Mouse (Mus musculus) forebrain, postnatal 0 days (tissue): ENCODE data around the gene Dyrk1a. TPM values are rescaled to one million over a fixed set of nuclear protein-coding genes. Genes with fewer than 3 reads are reported as not detected.

Source experiments
- ATAC-seq: fragments of 200-750 bp; cut with Nextera tagmentation; 2 replicates; pipeline ENCODE4 v1.8.0; 2017; ENCODE audit warnings: mild to moderate bottlenecking, moderate library complexity
- DNase-seq: peaks from one replicate; pipeline ENCODE4 v3.0.0-alpha.2; 2015
- H3K27ac ChIP-seq: fragments of 300-500 bp; sonication (generic); 2 replicates; pipeline ENCODE4 v1.5.1; 2014; ENCODE audit warnings: low read depth, mild to moderate bottlenecking, antibody characterized with exemption, low read length, moderate library complexity, mixed read lengths
- H3K27me3 ChIP-seq: fragments of 300-500 bp; sonication (generic); 2 replicates; pipeline ENCODE4 v1.6.1; 2014; ENCODE audit warnings: mild to moderate bottlenecking, low read length, mixed read lengths; ENCODE audit not compliant: insufficient read depth
- H3K36me3 ChIP-seq: fragments of 300-500 bp; sonication (generic); 2 replicates; pipeline ENCODE4 v1.6.1; 2014; ENCODE audit warnings: mild to moderate bottlenecking, moderate library complexity; ENCODE audit not compliant: insufficient read depth
- H3K4me1 ChIP-seq: fragments of 300-500 bp; sonication (generic); 2 replicates; pipeline ENCODE4 v1.6.1; 2014; ENCODE audit warnings: antibody characterized with exemption; ENCODE audit not compliant: insufficient read depth
- H3K4me2 ChIP-seq: fragments of 300-500 bp; sonication (generic); 2 replicates; pipeline ENCODE4 v1.6.1; 2014; ENCODE audit warnings: low read depth, mild to moderate bottlenecking, moderate library complexity
- H3K4me3 ChIP-seq: fragments of 300-500 bp; sonication (generic); 2 replicates; pipeline ENCODE4 v1.5.1; 2014; ENCODE audit warnings: low read depth, low read length, mixed read lengths
- H3K9ac ChIP-seq: fragments of 300-500 bp; sonication (generic); 2 replicates; pipeline ENCODE4 v1.6.1; 2014; ENCODE audit warnings: mild to moderate bottlenecking
- H3K9me3 ChIP-seq: fragments of 300-500 bp; sonication (generic); 2 replicates; pipeline ENCODE4 v1.6.1; 2016; ENCODE audit warnings: low read length
- CTCF ChIP-seq: sonication (generic); IDR thresholded peaks from 2 replicates; pipeline ENCODE4 v1.5.1; 2016; ENCODE audit warnings: antibody characterized with exemption, control low read depth, low read depth
- WGBS: fragments of 180-500 bp; shearing (Covaris S2); extraction: QIAGEN DNeasy Blood & Tissue Kit; methylation state at CpG from one replicate; pipeline ENCODE4 v1.1.7; 2014; 5-methylcytosine and 5-hydroxymethylcytosine counted together
- polyA plus RNA-seq: library from polyadenylated mRNA; unstranded; fragments of >200 nt; fragmentation: Nextera tagmentation; extraction: Ambion mirVana; gene quantifications from 2 replicates; pipeline ENCODE4 v1.2.1, GENCODE M21; 2015
- total RNA-seq: library from RNA; depleted of rRNA; stranded (reverse); fragments of >200 nt; gene quantifications from 2 replicates; pipeline ENCODE4 v1.2.3, GENCODE M21; 2014

The Dyrk1a gene
- total and polyA plus RNA-seq, 2 experiments from 2014 or later: 13.5 to 101 TPM

DNA sequence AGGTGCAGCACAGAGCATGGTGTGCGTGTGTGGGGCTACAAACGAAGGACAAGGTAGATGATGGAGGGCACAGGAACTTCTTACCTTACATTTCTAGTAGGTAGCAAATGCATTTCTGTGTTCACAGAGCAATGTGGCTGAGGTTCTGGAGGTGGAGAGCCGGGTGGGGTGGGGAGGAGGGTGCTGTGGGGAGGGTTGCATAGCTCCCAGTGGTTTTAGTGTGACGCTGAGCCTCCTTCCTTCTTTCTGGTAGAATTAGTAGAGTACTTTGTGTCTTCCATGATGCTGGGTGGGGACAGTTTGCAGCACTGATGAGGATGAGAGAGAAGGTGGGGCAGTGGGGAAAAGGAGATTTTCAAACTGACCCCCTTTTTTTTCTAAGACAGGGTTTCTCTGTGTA lies 9.5 kb downstream of the Dyrk1a start:
- no peak overlapping the region for H3K9ac ChIP-seq
- WGBS: 97% methylated on average over 4 of the region's 4 CpGs
- ATAC-seq: no peak
- no peak for DNase-seq
- peaks cover 6% of the 10 kb centered on the region; the same call in 1 of the 2 replicates for H3K4me1 ChIP-seq
- H3K27ac ChIP-seq: no peak overlapping the region
- no peak for TF ChIP-seq CTCF
- no peak overlapping the region for H3K4me3 ChIP-seq
- no peak overlapping the region for H3K4me2 ChIP-seq
- no peaks in the 10 kb centered on the region for H3K27me3 ChIP-seq
- no peaks in the 10 kb centered on the region for H3K9me3 ChIP-seq
- H3K36me3 ChIP-seq: no peaks in the 10 kb centered on the region

DNA sequence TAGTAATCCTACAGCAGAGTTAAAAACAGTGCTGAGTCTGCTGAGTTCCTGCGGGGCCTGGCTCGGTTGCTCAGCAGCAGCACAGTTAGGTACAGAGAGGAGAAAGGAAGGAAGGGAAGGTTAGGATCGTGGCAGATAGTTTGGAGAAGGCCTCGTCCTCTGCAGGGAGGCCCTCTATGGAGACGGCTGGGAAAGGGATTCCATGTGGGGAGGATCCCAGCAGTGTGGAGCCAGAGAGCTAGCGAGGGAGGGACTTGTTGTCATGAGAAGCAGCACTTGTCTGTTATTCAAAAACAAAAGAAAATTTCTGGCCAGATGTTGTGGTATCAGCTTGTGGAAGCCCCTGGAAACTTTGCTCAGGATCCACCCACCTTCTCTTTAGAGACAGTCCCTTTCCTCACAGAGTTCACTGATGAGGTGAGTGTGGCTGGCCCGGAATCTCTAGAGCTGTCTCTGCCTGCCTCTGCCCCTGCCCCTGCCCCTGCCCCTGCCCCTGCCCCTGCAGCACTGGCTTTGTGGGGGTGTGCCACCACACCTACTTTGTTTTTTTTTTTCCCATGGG lies 11.1 kb downstream of the Dyrk1a start:
- no peak overlapping the region for H3K27ac ChIP-seq
- ATAC-seq (peak; percentile 14; the same call in 1 of the 2 replicates), DNase-seq (no peak)
- H3K27me3 ChIP-seq: no peaks in the 10 kb centered on the region
- H3K4me2 ChIP-seq: no peak overlapping the region
- no peaks in the 10 kb centered on the region for H3K9me3 ChIP-seq
- no peaks in the 10 kb centered on the region for H3K36me3 ChIP-seq
- no peak overlapping the region for H3K4me3 ChIP-seq
- H3K9ac ChIP-seq: no peak overlapping the region
- 0 out of 2 replicates have a peak, but pooled peaks cover 6% of the 10 kb centered on the region for H3K4me1 ChIP-seq
- TF ChIP-seq CTCF: no peak
- WGBS: 40% methylated on average over 7 of the region's 7 CpGs

DNA sequence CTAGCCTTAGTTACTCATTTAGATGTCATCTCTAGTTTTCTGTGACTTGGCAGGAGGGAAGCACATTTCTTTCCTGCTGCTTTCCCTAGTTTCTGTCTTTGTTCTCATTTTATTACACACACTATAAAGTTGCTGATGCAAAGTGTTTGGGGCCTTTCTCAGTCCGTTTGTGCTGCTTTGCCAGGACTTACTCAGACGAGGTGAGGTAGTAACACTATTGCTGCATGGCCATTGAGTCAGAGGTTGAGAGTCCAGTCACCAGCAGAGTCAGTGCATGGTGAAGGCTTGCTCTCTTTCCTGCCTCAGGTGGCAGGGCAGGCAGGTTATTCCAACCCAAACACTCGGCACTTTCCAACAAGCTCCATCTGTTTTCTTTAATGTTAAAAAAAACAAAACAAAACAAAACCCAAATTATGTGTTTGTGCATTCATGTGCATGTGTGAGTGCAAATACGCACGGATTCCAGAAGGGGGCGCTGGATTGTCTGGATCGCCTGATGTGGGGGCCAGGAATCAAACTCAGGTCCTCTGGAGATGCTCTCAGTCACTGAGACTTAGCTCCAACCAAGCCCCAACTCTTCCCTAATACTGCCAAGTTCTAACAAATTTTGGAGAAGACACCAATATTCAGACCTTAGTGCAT lies 16.7 kb downstream of the Dyrk1a start:
- no peak overlapping the region for H3K4me3 ChIP-seq
- no peak overlapping the region for H3K27ac ChIP-seq
- H3K9me3 ChIP-seq: no peaks in the 10 kb centered on the region
- H3K4me1 ChIP-seq: peaks cover 5% of the 10 kb centered on the region; the same call in 1 of the 2 replicates
- DNase-seq (no peak), ATAC-seq (no peak)
- peak; percentile 25 for TF ChIP-seq CTCF
- 59% methylated on average over 7 of the region's 7 CpGs for WGBS
- no peaks in the 10 kb centered on the region for H3K36me3 ChIP-seq
- no peaks in the 10 kb centered on the region for H3K27me3 ChIP-seq
- no peak overlapping the region for H3K9ac ChIP-seq
- no peak overlapping the region for H3K4me2 ChIP-seq

DNA sequence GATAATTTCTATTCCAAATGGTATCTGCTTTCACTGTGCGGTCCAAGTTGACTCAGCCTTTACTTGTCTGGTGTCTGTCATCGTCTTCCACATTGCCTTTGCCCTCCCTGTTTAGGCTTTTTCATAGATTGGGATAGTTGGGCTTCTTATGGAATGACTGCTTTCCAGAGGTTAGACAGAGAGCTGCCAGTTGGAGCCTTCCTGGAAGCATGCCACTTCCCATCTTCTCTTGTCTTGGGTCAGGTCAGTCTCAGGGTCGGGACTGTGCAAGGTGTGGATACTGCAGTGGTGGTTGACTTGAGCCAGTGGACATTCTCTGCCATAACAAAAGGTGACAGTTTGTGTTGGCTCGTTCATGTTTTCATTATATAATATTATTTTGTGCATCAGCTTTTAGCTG lies 17.7 kb downstream of the Dyrk1a start:
- DNase-seq: no peak
- Histone ChIP-seq H3K9me3 (no peaks in the 10 kb centered on the region), H3K36me3 (no peaks in the 10 kb centered on the region), H3K9ac (no peak overlapping the region), H3K4me2 (no peak overlapping the region), H3K4me3 (no peak overlapping the region), H3K27me3 (no peaks in the 10 kb centered on the region), H3K27ac (no peak overlapping the region), H3K4me1 (peaks cover 5% of the 10 kb centered on the region; the same call in 1 of the 2 replicates)
- no peak for TF ChIP-seq CTCF
- WGBS: 81% methylated on average over 4 of the region's 4 CpGs
- no peak for ATAC-seq

DNA sequence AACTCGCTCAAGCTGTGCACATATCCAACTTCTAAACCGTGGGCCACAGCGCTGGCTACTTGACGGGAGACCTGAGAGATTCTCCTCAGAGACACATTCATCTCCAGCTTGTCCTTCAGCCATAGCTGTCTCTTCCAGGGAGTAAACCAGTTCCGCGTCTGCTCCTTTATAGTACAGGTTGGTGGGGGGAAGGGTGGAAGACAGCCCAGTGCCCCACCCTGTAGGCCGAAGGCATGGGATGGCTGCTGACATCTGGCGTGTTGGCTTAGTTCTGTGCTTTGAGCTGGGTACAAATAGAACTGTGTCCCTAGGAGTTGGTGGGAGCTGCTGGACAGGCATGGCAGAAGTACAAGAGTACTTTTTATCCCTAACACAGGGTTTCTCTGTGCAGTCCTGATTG lies 18.4 kb downstream of the Dyrk1a start:
- ATAC-seq: 0 out of 2 replicates have a peak, but pooled peaks have one; percentile 6
- DNase-seq: no peak

DNA sequence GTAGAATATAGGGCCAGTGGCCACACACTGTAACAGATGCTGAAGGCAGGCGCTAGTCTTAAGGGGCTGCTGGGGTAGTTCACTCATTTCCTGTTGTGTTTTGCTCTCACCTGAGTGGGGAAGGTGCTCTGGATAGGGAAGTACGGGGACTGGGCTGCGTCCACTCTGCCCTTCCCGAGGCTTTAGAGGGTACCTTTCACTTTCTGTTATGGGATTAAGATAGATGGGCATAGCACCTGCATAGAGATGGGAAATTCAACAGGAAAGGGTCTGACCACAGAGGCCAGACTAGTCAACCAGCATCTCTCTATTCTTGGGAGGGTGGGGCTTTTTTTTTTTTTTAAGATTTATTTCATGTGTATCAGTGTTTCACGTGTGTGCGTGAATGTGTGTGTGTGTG lies 19.2 kb downstream of the Dyrk1a start:
- no peak for TF ChIP-seq CTCF
- Histone ChIP-seq H3K4me2 (no peak overlapping the region), H3K27ac (no peak overlapping the region), H3K4me3 (no peak overlapping the region), H3K4me1 (peaks cover 5% of the 10 kb centered on the region; the same call in 1 of the 2 replicates), H3K27me3 (no peaks in the 10 kb centered on the region), H3K36me3 (no peaks in the 10 kb centered on the region), H3K9me3 (no peaks in the 10 kb centered on the region), H3K9ac (no peak overlapping the region)
- WGBS: 91% methylated on average over 6 of the region's 6 CpGs
- DNase-seq (no peak), ATAC-seq (no peak)

More for the DNA sequence above, 18.4 kb downstream of the Dyrk1a start:
- Histone ChIP-seq H3K27ac (no peak overlapping the region), H3K4me3 (no peak overlapping the region), H3K9me3 (no peaks in the 10 kb centered on the region), H3K4me2 (no peak overlapping the region), H3K4me1 (peaks cover 5% of the 10 kb centered on the region; the same call in 1 of the 2 replicates), H3K36me3 (no peaks in the 10 kb centered on the region), H3K27me3 (no peaks in the 10 kb centered on the region), H3K9ac (no peak overlapping the region)
- TF ChIP-seq CTCF: no peak
- 69% methylated on average over 8 of the region's 8 CpGs for WGBS

DNA sequence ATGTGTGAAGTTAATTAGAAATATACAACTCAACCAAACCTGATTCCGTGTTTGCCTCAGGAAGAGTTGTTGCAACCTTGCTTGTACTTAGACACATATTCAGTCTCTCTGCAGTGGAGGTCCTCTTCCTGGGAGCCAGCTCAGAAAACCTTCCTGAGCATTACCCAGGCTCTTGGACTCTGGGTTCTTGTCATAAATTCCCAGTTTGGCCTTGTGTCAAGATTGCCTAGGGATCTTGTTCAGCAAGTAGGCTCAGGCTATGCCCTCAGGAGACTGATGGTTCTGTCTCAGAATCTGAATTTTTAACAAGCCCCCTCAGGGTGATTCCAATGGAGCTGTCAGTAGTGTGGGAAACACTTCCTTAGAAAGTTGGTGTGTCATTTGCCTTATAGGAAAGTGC lies 19.8 kb downstream of the Dyrk1a start:
- WGBS: 81% methylated on average over 1 of the region's 1 CpGs
- H3K9me3 ChIP-seq: no peaks in the 10 kb centered on the region
- no peak for TF ChIP-seq CTCF
- H3K9ac ChIP-seq: no peak overlapping the region
- H3K27ac ChIP-seq: no peak overlapping the region
- H3K27me3 ChIP-seq: no peaks in the 10 kb centered on the region
- H3K36me3 ChIP-seq: no peaks in the 10 kb centered on the region
- H3K4me3 ChIP-seq: no peak overlapping the region
- ATAC-seq (no peak), DNase-seq (no peak)
- H3K4me2 ChIP-seq: no peak overlapping the region
- peaks cover 5% of the 10 kb centered on the region; the same call in 1 of the 2 replicates for H3K4me1 ChIP-seq
